Mouse (Mus musculus) adrenal gland, adult 2 months (tissue): ENCODE measurements at regions not wholly inside any gene's neighbourhood (a gene's known extent, or its start where the extent isn't known, plus 50 kb on each side); places are given as distances from the start of the nearest gene placed in this dataset.

Experiments used
- DNase-seq: peaks from one replicate; pipeline ENCODE4 v3.0.0; 2021

DNA sequence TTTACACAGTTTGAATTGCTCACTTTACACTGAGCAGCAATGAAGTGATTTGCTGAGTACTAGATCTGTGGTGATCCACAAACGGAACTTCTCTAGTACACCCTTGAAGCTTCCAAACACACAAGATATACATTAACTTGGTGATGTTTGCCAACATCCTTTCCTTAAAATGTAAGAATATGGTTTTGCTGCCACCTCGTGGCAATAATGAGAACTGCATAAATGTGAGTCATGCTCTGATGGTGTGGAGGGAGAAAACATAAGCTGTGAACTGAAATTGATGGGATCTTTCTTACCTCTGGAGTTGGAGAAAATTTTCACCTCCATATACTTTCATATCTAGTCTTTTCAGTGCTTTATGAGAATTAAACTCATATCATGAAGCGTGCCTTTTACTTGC is 51.6 kb downstream of the Bex3 start:
- DNase-seq = peak; percentile 8

DNA sequence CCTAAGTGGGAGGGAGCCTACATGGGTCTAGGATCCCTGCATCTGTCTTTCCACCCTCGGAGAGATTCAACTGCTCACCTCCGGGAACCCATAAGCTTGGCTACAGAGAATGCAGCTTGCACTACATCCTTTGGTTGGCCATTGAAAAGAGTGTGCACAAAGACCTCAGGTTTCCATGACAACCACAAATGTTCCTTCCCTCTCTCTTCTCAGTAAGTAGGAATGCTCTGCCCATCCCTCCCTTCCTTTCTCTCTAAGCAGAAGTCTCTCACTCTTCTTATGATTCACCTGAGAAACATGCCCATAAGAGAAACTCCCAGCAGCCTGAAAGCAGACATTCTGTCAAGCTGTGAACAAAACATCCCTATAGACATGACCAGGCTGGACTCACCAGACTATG is 95.8 kb downstream of the Bex3 start:
- no peak for DNase-seq
